Mouse (Mus musculus) central nervous system, embryonic 14 days (tissue): Measurements from ENCODE around the gene Zfp984. TPM values are rescaled to one million over a fixed set of nuclear protein-coding genes. Genes with fewer than 3 reads are reported as not detected.

Experiments used
- polyA plus RNA-seq: library from polyadenylated mRNA; depleted of rRNA; stranded (reverse); fragments of >200 nt; gene quantifications from 2 replicates; pipeline ENCODE4 v1.2.3, GENCODE M21; 2012; rRNA removed

Gene Zfp984
- polyA plus RNA-seq = 3.5 and 3.6 TPM in 2 replicates

DNA sequence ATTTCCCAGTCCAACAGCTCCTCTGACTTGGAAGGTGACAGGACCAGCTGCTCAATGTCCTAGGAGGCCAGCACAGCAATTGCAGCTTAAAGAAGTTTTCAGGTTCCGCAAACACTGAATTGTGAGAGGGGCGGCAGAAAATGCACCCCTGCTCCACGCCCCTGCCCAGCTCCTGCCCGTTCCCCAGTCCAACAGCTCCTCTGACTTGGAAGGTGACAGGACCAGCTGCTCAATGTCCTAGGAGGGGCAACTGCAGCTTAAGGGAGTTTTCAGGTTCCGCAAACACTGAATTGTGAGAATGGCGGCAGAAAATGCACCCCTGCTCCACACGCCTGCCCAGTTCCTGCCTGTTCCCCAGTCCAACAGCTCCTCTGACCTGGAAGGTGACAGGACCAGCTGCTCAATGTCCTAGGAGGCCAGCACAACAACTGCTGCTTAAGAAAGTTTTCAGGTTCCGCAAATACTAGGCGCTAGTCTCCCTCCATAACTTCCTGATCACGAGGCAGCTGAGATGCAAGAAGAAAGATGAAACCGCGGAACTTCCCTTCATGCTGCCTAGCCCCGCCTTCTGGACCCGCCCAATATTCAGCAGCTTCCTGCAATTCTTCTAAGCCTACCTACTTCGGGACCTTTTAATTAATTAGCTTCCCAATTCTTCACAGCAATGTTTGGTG, at the start of gene Zfp984:
TSS of gene Zfp984 (minus strand) at position 497 of the 674 bp plus-strand sequence.

DNA sequence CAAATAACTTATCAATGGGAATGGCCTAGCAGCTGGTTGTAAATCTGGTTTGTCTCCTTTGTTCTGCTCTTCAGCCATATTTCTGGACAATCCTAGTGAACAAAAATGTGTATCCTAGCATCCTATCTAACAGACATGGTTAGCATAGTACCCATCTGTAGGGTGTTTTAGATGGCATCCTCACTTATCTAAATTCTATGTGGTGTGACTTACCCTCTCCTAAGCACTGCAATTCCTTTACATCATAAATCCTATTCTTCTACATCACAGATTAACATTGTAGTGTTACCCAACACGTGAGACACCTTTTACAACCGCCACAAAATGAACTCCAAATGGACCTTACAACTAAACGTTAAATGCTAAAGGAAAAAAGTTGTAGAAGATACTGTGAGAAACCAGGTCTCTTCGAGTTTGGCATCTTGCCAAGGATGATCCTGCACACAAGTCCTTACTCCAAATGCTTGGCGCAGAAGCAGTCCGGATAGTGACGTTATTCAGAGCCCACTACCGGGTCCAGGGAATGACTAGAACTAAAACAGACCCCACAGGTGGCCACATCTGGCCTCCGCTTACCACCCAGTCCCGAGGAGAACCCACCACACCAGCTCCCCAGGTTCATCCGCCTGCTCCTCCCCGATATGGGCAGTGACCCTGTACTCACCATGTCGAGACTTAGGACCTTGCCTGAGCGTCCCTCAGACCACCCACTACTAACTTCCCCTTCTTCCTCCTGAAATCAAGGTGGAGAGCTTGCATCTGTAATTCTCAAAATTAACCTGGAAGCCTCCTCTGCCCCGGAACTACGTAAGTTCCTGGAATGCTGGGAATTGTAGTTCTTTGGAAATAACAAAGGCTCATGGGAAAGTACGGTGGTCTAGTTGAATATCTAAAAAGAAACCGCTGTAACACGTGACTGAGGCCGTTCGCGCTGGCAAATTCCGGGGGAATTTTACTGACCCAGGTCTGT, 38.3 kb upstream of the Zfp984 start, which contains the start of gene Zfp933:
TSS of gene Zfp933 (minus strand) at position 753 of the 970 bp plus-strand sequence.

Other genes starting within 250 kb of the Zfp984 start
- gene Zfp979, start 167.3 kb downstream of the Zfp984 start, polyA plus RNA-seq = 1.0 and 1.3 TPM in 2 replicates
- gene Zfp534, start 107.2 kb downstream of the Zfp984 start, polyA plus RNA-seq = not detected in 2 replicates
- 7.0 and 8.1 TPM in 2 replicates for gene Zfp933, start 38.6 kb upstream of the Zfp984 start, polyA plus RNA-seq
- gene Miip, start 59.0 kb upstream of the Zfp984 start, polyA plus RNA-seq = 108 and 125 TPM in 2 replicates
- 10.0 and 11.1 TPM in 2 replicates for gene Fv1, start 59.2 kb upstream of the Zfp984 start, polyA plus RNA-seq
- 58.3 and 58.5 TPM in 2 replicates for gene Mfn2, start 94.9 kb upstream of the Zfp984 start, polyA plus RNA-seq
- 19.6 and 37.3 TPM in 2 replicates for gene Plod1, start 127.0 kb upstream of the Zfp984 start, polyA plus RNA-seq
- 49.3 and 49.4 TPM in 2 replicates for gene 2510039O18Rik, start 131.1 kb upstream of the Zfp984 start, polyA plus RNA-seq
- gene Nppb, start 176.0 kb upstream of the Zfp984 start, polyA plus RNA-seq = 0.26 TPM in 1 of 2 replicates, not detected in the other
- 0.65 and 1.1 TPM in 2 replicates for gene Nppa, start 190.9 kb upstream of the Zfp984 start, polyA plus RNA-seq
- gene Clcn6, start 229.0 kb upstream of the Zfp984 start, polyA plus RNA-seq = 51.6 and 54.5 TPM in 2 replicates
- gene Mthfr, start 229.3 kb upstream of the Zfp984 start, polyA plus RNA-seq = 37.8 and 38.4 TPM in 2 replicates